Mouse (Mus musculus): ENCODE results near the gene Edn3.

- TF ChIP-seq CTCF (IDR thresholded peaks at IDR 0.05; ENCODE audit: low read depth) (no peak), EP300 (IDR thresholded peaks at IDR 0.05; ENCODE audit: low read depth) (no peak)
These were observed 32.8 kb downstream of the Edn3 start for GRCm38 (mm10) chr2:174793181-174793580.

All from liver, postnatal 0 days (tissue).